Mouse (Mus musculus): Measurements from ENCODE around the gene Vmn1r29.
"Not testable (repeated sequence)": the region's sequence is repeated elsewhere in the genome, so short reads cannot be mapped to it uniquely, and the experiment has no call there.

The Vmn1r29 gene

GRCm38 (mm10) chr6:58301249-58301648 lies at the start of gene Vmn1r29:
Gene Vmn1r29, plus strand, starts transcription at chr6:58301549.
- no peak for DNase-seq (ENCODE audit: low read depth, low spot score)

GRCm38 (mm10) chr6:58261737-58262136 lies 39.6 kb upstream of the Vmn1r29 start, which contains the start of gene Vmn1r28:
Gene Vmn1r28, plus strand, starts transcription at chr6:58262037.
- no peak for DNase-seq (ENCODE audit: low read depth, low spot score)

- not testable (repeated sequence) for DNase-seq (ENCODE audit: low read depth, low spot score)
Measured at GRCm38 (mm10) chr6:58279661-58280060, 21.7 kb upstream of the Vmn1r29 start.

GRCm38 (mm10) chr6:58292201-58292600 lies 9.1 kb upstream of the Vmn1r29 start:
- DNase-seq (ENCODE audit: low read depth, low spot score) = no peak

GRCm38 (mm10) chr6:58298511-58298910 lies 2.8 kb upstream of the Vmn1r29 start:
- not testable (repeated sequence) for DNase-seq (ENCODE audit: low read depth, low spot score)

GRCm38 (mm10) chr6:58330686-58331085 lies 29.3 kb downstream of the Vmn1r29 start:
- not testable (repeated sequence) for DNase-seq (ENCODE audit: low read depth, low spot score)
